Mouse (Mus musculus) left cerebral cortex, adult 11 months (tissue): ENCODE measurements at regions not wholly inside any gene's neighbourhood (a gene's known extent, or its start where the extent isn't known, plus 50 kb on each side); places are given as distances from the start of the nearest gene placed in this dataset.

Experiments used
- DNase-seq: peaks from one replicate; pipeline ENCODE4 v3.0.0; 2022; ENCODE audit warnings: low spot score

DNA sequence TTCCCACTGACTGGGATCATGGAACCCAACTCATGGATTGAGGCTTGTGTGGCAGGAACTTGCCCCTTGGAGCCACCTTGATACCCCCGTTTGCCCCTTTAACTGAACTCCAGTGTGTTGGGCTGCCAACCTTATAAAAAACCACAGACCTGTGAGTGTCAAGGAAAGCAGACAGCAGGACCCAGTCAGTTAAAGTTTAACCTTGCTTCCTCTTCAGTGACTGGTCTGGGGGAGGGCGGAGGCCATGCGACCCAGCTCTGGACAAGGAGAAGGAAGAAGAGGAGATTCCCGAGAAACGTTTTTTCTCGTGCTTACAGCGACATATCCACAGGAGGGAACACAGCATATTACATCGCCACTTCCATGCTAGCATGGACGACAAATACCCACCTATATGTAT is 281.9 kb upstream of the Zfp64 start:
- DNase-seq = no peak

DNA sequence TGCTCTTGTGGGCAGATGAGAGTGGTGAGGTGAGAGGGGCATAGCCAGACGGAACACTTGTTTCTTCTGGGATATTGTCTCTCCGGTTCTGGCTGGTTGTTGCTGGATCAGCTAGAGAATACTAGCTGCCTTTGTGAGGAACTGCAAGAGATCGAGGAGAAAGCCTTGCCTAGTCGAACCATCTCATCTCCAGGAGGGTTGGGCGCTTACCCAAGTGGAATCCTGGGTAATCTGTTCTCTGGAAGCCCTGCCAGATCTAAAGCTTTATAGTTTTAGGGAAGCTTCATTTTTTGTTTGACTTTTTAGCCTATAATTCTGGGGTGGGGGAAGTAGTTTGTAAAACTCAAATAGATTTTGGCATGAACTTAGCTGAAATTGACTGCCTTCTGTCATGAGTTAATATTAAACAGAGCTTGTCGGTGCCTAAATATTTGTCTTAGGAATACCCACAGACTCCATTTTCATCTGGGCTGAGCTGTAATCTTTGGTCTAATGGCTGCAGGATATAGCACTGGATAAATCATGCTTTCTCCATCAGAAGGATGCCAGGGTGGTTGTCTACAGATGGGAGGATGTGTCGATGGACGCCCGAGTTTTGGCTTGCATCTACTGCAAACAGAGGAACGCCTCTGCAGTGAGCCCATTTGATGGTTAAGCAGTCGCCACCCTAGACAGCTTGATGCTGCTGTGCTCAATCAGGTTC is 279.1 kb upstream of the Zfp64 start:
- DNase-seq = no peak

DNA sequence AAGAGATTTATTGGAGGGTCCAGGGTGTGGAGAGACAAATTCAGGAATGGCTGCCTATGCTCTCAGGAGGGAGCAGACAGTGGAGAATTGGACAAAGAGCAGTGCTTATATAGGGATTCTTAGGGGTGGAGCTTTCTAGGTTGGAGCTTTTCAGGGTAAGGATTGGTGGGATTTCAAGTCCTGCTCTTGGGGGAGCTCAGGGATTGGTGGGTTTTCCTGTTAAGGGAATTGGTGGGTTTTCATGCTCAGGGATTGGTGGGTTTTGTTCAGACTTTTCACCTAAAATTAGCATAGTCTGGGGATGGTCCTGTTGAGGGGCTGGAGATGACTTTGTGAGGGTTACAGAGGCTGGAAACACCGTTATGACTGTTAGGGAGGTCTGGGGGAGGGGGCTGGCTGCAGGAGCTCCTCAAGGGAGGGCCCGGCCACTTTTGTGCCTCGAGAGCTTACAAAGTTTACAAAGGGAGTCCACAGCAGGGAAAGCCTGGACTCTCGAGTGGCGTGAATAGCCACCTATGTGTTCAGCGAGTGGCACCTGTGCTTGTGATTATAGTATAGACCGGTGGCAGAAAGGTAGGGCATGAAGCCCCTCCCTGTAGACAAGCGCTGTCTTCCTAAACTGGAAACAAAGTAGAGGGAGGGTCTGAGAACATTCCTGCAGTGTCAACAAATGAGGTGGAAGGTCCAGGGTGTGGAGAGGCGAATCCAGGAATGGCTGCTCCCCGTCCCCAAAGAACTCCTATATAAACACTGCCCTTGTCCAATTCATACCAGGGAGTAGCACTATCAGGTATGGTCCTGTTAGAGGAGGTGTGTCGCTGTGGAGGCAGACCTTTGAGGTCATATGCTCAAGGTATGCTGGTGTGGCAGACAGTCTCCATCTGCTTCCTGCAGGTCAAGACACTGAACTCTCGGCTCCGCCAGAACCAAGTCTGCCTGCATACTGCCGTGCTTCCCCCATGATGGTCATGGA is 278.1 kb upstream of the Zfp64 start:
- DNase-seq = no peak

DNA sequence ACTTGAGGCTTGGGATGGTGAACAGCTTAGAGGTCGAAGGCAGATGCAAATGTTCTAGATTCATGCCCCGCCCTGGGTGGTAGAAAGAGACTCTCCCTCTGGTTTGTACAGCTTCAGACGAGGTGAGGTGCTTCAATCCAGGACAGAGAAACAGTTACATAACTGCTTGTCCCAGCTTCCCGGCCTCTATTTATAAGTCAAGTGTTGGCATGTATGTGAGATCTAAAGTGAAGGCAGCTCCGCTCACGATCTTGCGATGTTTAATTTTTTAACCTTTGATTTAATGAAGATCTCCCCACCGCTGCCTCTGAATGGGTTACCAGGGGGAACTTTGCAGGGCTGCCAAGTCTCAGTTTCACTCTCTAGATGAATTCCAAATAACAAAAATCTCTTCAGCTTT is 266.9 kb upstream of the Zfp64 start:
- peak; percentile 4 for DNase-seq

DNA sequence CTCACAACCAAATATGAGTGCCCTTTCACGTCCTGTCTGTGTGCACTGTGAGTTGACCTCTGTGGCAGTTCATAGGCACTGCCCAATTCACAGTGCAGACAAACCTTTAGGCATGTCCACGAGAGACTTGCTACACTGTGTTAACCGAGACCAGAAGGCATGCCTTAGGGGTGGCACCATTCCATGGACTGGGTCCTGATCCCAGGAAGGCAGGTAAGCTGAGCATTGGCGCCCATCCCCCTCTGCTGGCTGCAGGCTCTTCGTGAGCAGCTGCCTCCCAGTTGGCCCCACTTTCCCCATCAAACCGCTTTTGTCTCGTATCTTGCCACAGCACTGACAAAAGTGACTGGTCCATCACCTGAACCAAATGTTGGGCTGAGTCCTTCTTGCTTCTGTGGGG is 265.8 kb upstream of the Zfp64 start:
- no peak for DNase-seq

DNA sequence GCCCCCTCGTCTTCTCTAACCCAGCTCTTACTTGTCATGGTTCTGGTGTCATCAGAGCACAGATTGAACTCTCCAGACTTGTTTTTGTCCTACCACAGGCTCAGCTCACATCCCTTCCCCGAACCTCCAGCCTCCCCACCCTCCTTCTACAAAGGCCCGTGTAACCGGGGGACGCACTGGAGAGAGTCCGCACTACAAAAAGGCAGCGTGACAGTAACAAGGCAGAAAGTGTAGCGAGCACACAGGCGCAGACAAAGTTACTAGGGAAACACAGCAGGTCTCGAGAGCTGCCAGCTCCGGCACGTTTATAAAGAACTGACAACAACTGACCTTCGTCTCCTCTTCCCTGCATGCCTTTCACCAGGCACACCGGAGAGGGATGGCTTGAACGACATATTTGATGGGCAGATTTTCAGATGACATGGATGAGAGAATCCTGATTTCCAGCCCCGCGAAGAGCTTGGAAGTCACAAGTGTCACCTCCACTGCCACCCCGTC is 260.2 kb upstream of the Zfp64 start:
- no peak for DNase-seq

DNA sequence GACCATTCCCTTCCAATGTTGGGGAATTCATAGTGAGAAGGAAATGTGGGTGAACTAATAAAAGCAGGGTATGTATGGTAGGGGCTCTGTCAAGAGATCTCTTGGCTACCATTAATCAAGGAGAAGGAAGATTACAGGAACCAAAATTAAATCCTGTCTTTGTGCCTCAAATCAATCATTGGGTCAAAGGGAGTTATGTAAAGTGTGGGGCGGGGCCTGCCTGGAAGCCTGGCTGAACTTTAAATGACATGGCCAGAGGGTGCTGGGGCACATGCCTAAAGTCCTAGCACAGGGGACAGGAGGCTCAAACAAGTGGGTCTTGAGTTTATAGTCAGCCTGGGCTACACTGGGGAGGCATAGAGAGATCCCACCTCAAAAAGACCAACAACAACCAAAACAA is 259.0 kb upstream of the Zfp64 start:
- DNase-seq = no peak

DNA sequence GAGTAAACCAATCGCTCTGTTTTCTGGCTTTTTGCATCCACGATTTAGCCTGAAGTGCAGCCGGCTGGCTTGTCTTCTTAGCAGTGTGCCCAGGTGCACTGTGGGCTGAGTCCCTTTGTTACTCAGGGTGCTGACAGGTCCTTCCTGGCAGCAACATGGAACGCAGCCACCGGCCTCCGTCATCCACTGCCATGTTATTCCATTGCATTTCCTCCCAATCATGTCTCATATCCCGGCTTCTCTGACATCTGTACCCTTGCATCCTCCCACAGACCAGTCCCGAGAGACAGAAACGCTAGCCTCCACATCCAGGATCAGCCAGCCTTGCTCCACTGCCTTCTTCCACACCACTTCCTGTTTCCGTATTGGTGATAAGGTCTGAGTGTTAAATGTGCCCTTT is 257.9 kb upstream of the Zfp64 start:
- DNase-seq = no peak

DNA sequence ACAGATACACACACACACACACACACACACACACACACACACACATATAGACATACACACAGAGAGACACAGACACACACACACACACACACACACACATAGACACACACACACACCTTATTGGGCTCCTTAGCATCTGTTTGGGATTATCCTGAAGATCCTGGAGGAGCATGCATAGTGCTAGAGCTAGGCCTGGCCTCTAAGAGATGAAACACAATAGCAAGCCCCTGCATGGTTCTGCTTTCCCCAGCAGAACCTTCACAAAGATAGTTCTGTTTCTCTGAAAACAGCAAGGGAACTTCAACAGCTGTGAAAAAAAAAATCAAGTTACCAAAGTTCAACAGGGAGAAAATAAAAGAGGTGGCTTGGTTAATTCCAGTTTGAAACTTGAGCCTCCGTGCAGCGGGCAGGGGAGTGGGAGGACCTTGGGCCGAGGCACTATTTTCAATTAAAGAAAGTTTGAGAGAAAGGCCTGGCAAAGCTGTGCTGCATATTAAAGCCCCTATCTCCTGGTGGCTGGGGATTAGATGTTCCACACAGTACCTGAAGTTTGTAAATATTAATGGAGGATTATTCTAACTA is 257.4 kb upstream of the Zfp64 start:
- DNase-seq = no peak

DNA sequence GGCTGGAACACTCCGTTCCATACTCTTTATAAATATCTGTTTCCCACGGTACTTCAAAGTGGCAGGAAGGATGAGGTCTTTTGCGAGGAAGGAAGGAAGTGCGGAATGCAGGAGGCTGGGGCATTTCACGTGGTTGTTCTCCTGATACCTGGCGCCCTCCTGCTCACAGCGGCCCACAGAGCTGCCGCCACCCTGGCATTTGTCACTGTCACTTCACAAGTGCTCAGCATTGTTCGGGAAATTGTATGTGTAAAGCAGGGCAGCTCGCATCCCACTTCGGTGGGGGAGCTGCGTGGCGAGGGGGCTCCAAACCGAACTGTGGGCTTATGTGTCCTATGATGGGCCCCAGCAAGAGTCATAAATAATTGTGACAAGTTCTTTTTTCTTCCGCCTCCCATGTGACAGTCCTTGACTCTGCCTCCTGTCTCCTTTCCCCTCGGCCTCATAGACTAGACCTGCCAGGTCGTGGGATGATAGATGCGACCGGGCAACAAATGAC is 248.9 kb upstream of the Zfp64 start:
- DNase-seq = no peak

DNA sequence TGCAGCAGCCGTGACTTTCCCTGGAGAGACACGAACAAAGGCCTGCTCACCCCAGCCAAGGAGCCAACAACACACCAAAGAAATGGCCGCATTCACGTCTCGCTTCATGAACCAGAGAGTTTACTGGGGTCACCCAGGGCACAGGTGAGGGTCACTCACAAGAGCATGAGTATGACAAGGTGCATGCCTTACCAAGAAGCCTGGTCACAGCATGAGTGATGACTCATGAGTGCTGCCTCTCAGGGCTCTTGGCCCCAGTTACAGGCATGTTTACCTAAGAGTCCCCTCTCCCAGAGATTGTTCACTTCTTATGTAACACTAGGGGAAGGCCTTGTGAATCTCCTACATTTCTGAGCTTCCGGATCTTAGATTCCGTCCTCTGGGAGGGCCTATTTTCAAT is 236.6 kb upstream of the Zfp64 start:
- no peak for DNase-seq

DNA sequence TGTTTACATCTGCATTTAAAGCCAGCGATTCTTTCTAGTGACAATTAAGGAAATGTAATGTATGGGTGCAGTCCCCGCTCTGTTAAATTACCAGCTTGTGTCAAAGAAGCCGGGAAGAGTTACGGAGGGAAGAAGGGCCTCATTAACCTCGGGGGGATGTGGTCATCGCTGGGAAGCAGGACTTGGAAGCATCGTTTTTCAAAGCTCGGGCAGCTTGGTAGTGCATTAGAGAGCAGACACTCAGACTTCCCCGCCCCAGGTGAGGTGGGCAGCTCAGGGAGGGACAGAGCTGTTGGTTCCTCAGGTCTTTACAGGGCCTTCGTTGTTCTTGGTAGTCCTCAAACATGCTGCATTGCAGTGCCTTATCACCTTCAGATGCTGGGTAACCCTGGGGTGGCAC is 236.1 kb upstream of the Zfp64 start:
- no peak for DNase-seq

DNA sequence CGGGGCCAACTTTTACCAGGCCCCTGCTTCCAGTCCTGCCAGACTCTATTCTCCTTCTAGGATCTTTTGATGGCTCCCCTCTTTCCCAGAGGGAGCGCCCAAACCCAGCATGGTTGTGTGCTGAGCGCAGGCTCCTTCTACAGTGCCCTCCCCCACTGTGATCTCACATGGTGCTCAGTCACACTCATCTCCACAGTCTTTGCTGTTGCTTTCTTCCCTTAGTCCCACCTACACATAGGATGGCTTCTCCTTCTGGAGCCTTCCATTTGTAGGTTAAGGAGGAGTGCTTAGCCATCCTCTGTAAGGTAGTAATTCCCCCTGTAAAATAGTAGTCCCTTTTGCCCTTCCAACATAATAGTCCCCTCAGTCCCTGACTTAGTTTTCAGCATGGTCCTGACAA is 222.2 kb upstream of the Zfp64 start:
- no peak for DNase-seq

DNA sequence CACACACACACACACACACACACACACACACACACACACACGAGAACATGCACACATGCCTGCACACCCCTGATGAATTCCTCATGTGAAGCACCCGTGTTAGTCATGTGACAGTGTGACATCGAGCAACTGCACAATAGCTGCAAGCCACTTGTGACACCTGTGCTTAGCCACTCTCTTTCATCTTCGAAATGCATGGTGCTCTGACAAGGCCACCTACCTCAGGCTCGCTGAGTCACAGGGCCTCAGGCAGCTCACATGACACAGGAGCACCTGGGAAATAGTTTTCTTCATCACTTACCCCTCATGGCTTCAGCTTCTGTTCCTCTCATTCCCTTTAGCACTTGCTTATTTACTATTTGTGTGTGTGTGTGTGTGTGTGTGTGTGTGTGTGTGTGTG is 213.4 kb upstream of the Zfp64 start:
- DNase-seq = no peak

DNA sequence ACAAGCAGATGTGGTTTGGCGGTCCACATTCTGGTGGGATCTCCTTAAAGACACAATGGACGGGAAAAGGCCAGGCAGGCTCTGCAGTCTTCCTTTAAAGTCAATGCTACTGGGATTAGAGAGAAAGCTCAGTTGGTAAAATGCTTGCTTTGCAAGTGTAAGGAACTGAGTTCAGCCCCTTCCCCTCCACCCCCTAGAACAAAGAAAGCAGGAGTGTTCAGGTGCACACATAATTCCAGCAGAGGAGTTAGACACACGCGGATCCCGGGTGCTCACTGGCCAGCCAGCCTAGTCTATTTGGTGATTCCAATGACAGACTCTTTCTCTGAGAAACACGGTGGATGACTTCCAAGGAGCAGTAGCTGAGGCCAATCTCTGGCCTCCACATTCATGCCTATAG is 213.0 kb upstream of the Zfp64 start:
- DNase-seq = no peak

DNA sequence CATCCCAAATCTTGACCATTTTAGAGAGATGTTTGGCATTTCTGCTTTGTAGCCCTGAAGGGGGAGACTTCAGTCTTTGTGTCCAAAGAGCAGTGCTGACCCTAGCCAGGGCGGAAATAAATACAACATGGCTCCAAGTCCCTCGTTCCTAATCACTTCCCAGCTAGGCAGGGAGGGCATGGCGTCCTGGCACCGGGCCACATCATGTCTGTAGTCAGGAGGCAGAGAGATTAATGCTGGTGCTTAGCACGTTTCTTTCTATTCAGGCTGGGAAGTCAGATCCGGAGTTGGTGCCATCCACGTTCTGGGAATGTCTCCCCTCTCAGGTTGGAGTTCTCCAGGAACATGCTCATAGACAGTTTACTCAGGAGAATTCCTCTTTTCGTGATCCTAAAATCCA is 206.3 kb upstream of the Zfp64 start:
- no peak for DNase-seq

DNA sequence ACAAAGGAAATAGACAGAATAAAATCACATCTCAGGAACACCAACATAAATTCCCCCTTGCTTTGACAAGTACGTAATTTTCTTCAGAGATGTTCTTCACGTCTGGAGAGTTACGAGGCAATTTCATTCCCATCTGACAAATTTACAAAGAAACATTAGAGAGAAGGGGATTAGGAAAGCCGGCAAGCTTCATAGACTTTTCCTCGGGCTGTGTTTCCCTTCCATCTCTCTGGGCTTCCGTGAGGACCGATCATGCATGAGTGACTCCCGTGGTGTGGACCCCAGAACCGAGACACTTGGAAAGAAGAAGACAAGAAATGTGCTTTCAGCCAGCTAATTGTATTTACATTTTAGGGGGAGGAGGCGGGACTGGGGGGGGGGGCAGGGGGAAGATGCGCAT is 203.4 kb upstream of the Zfp64 start:
- no peak for DNase-seq

DNA sequence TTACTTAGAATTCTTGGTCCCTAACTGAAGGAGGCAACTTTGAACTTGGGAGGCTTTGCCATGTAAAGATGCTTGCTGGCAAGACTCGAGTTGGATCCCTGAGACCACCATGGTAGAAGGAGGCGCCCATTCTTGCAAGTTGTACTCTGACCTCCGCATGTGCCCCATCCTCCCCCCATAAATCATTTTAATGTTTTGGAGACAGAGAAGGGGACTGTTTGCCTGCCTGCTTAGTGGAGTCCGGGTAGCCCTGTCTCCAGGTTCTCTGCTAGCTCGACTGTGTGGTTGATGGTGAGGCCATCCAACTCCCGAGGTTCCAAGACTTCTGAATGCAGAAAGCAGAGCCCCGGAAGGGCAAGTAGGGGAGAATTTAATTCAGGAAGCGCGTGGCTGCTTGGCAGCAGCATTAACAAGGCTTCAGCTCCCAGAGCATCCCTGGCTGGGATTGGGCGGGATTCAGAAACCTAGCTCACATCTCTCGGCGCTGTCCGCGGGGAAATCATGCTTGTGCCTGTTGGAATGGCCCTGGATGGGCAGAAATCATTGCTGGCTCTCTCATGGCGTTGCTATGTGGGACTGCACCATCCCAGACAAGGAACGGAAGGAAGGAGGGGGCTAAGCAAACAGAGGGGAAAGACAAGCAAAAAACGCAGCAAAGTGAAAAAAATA is 202.8 kb upstream of the Zfp64 start:
- no peak for DNase-seq

DNA sequence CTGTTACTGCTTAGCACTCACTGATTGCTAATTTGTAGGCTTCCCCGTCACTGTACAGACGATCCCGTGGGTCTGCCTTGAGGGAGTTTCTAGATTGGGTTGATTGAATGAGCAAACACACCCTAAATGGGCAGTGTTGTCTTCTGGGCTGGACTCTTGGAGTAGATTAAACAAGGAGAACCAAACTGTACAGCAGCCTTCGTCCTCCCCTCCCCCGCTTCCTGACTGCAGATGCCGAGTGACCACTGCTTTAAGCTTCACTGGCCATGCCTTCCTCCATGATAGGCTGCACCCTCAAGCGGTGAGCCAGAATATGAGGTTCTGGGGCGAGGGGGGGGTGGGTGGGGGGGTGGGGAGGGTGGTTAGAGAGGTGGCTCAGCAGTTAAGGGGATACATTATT is 201.5 kb upstream of the Zfp64 start:
- DNase-seq = no peak

DNA sequence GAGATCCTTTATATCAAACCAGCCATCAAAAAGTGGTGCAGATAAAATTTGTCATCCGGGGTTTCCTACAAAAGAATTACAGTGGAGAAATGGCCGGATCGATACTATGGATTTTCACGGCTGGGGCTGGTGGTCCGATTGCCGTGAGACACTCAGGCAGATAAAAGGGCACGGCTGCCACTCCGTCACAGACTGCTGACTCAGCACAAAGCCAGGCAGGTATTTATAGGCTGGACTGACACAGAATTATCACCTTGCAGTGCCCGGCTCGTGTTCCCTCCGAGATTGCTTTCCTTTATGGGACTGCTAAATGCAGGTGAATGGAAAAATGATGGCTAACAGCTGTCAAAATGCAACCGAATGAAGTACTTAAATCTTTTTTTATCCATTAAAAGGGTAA is 199.5 kb upstream of the Zfp64 start:
- no peak for DNase-seq

DNA sequence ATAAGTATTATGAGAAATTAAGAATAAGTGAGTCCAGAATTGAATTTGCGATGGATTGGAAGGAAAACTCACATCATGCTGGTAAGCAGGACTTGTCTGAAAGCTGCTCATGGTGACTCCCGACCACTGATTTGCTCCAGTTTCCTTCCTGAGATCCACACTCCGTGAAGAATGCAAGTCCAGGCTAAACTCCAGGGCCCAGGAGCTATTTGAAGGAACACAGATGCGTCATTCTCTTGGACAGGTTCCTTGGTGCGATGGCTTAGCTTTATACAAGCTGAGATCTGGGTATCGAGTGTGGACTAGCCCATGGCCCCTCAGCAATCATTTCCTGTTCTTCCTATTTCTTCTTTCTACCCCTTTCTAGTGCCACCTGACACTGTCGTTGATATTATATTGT is 192.3 kb upstream of the Zfp64 start:
- DNase-seq = no peak

DNA sequence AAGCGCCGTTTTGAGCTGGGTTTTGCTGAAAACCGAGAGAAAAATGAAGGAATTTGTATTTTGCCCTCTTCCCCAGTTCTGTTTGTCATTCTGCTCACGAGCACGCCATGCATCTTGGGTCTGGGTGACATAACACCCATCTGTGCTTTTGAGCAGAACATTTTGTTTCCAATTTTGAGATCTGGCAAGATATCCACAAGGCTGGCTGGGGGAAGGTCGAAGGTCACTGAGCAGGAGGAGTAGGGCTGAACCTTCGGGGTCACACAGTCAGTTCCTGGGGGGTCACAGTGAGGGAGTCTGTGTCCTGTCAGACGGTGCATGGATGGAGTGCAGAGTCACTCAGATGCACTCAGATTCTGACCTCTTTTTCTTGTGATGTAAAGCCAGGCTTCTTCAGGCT is 186.8 kb upstream of the Zfp64 start:
- DNase-seq = no peak
